Mouse (Mus musculus) stomach, postnatal 0 days (tissue): ENCODE data around the gene Gm10972.

ENCODE experiments used
- CTCF ChIP-seq: IDR thresholded peaks from 2 replicates; pipeline ENCODE4 v1.5.1; 2016; ENCODE audit warnings: antibody characterized with exemption, low read depth, mild to moderate bottlenecking, moderate library complexity
- EP300 ChIP-seq: optimal IDR thresholded peaks from 2 replicates; pipeline ENCODE3; 2016; ENCODE audit warnings: antibody characterized with exemption

- no peak for TF ChIP-seq CTCF
- TF ChIP-seq EP300, result no peak
These were observed 20.4 kb upstream of the Gm10972 start for GRCm38 (mm10) chr3:94622550-94622949.
